Mouse (Mus musculus): ENCODE measurements around the gene Alg5. TPM values are rescaled to one million over a fixed set of nuclear protein-coding genes. Genes with fewer than 3 reads are reported as not detected.
A peak's percentile ranks its signal among the peaks of the same experiment; 100 is the strongest.
"Not testable (repeated sequence)": the region's sequence is repeated elsewhere in the genome, so short reads cannot be mapped to it uniquely, and the experiment has no call there.

Gene Alg5
- polyA plus RNA-seq, 1 experiment from 2014 or later, result 45.7 TPM

GRCm38 (mm10) chr3:54745799-54746198 is 10.5 kb downstream of the Alg5 start:
- no peaks in the 10 kb centered on the region for H3K9me3 ChIP-seq (replicated peaks)
- no peaks in the 10 kb centered on the region for H3K27me3 ChIP-seq (replicated peaks)
- peaks cover 94% of the 10 kb centered on the region for H3K36me3 ChIP-seq
- H3K4me2 ChIP-seq, result no peak overlapping the region
- H3K9ac ChIP-seq (replicated peaks), result no peak overlapping the region
- ATAC-seq (ENCODE audit: low FRiP score), result peak; percentile 31; the same call in 1 of the 2 replicates
- H3K27ac ChIP-seq (replicated peaks), result no peak overlapping the region
- H3K4me3 ChIP-seq (replicated peaks), result no peak overlapping the region
- 70% methylated on average over 5 of the region's 5 CpGs for whole genome bisulfite sequencing
- H3K4me1 ChIP-seq, result no peaks in the 10 kb centered on the region

GRCm38 (mm10) chr3:54753411-54753810 is 18.1 kb downstream of the Alg5 start:
- Histone ChIP-seq H3K36me3 (peaks cover 30% of the 10 kb centered on the region), H3K4me2 (no peak overlapping the region), H3K4me3 (replicated peaks) (no peak overlapping the region), H3K9me3 (replicated peaks) (no peaks in the 10 kb centered on the region), H3K4me1 (peaks cover 23% of the 10 kb centered on the region), H3K9ac (replicated peaks) (no peak overlapping the region), H3K27ac (replicated peaks) (no peak overlapping the region), H3K27me3 (replicated peaks) (no peaks in the 10 kb centered on the region)
- WGBS, result 82% methylated on average over 4 of the region's 4 CpGs
- ATAC-seq (ENCODE audit: low FRiP score), result no peak

GRCm38 (mm10) chr3:54755145-54756041 is 20.1 kb downstream of the Alg5 start, which contains the start of gene Smad9:
Smad9 (plus strand) TSS chr3:54755582.
- peak within 1 kb of the TSS; percentile 100 for H3K4me2 ChIP-seq
- peaks cover 10% of the 10 kb centered on the region for H3K36me3 ChIP-seq
- ATAC-seq (ENCODE audit: low FRiP score), result peak; percentile 85
- no peaks in the 10 kb centered on the region for H3K27me3 ChIP-seq (replicated peaks)
- under 1% methylated on average over 48 of the region's 66 CpGs for WGBS
- H3K4me3 ChIP-seq (replicated peaks), result peak within 1 kb of the TSS; percentile 74
- peaks cover 23% of the 10 kb centered on the region for H3K4me1 ChIP-seq
- H3K27ac ChIP-seq (replicated peaks), result peak within 1 kb of the TSS; percentile 52; the same call in 1 of the 2 replicates
- no peaks in the 10 kb centered on the region for H3K9me3 ChIP-seq (replicated peaks)
- H3K9ac ChIP-seq (replicated peaks), result peak within 1 kb of the TSS; percentile 83

GRCm38 (mm10) chr3:54756058-54756457 is 20.7 kb downstream of the Alg5 start:
- Histone ChIP-seq H3K4me3 (replicated peaks) (peak overlapping the region; percentile 74), H3K4me1 (peaks cover 23% of the 10 kb centered on the region), H3K36me3 (peaks cover 5% of the 10 kb centered on the region), H3K4me2 (peak overlapping the region; percentile 100), H3K9me3 (replicated peaks) (no peaks in the 10 kb centered on the region), H3K27ac (replicated peaks) (0 out of 2 replicates have a peak overlapping the region, but pooled peaks have one; percentile 52), H3K9ac (replicated peaks) (peak overlapping the region; percentile 83), H3K27me3 (replicated peaks) (no peaks in the 10 kb centered on the region)
- ATAC-seq (ENCODE audit: low FRiP score), result peak; percentile 70; the same call in 1 of the 2 replicates
- 3% methylated on average over 11 of the region's 11 CpGs for WGBS

GRCm38 (mm10) chr3:54757446-54757845 is 22.1 kb downstream of the Alg5 start:
- no peaks in the 10 kb centered on the region for H3K27me3 ChIP-seq (replicated peaks)
- no peak overlapping the region for H3K27ac ChIP-seq (replicated peaks)
- H3K36me3 ChIP-seq, result no peaks in the 10 kb centered on the region
- H3K4me3 ChIP-seq (replicated peaks), result no peak overlapping the region
- peaks cover 23% of the 10 kb centered on the region for H3K4me1 ChIP-seq
- 88% methylated on average over 8 of the region's 8 CpGs for WGBS
- no peak overlapping the region for H3K9ac ChIP-seq (replicated peaks)
- no peak overlapping the region for H3K4me2 ChIP-seq
- no peaks in the 10 kb centered on the region for H3K9me3 ChIP-seq (replicated peaks)
- no peak for ATAC-seq (ENCODE audit: low FRiP score)

- no peak overlapping the region for H3K27ac ChIP-seq (replicated peaks)
- no peak for ATAC-seq (ENCODE audit: low FRiP score)
These were observed 23.9 kb downstream of the Alg5 start for GRCm38 (mm10) chr3:54759211-54759610.

GRCm38 (mm10) chr3:54760321-54761115 is 25.2 kb downstream of the Alg5 start:
- no peak overlapping the region for H3K27ac ChIP-seq (replicated peaks)
- no peak overlapping the region for H3K9ac ChIP-seq (replicated peaks)
- H3K9me3 ChIP-seq (replicated peaks), result no peaks in the 10 kb centered on the region
- H3K27me3 ChIP-seq (replicated peaks), result no peaks in the 10 kb centered on the region
- H3K4me3 ChIP-seq (replicated peaks), result no peak overlapping the region
- H3K4me2 ChIP-seq, result no peak overlapping the region
- no peak for ATAC-seq (ENCODE audit: low FRiP score)
- WGBS, result 57% methylated on average over 15 of the region's 15 CpGs
- H3K36me3 ChIP-seq, result no peaks in the 10 kb centered on the region
- H3K4me1 ChIP-seq, result peaks cover 15% of the 10 kb centered on the region

More at GRCm38 (mm10) chr3:54759211-54759610, 23.9 kb downstream of the Alg5 start:
- Histone ChIP-seq H3K36me3 (no peaks in the 10 kb centered on the region), H3K27me3 (replicated peaks) (no peaks in the 10 kb centered on the region), H3K4me1 (peaks cover 23% of the 10 kb centered on the region), H3K9me3 (replicated peaks) (no peaks in the 10 kb centered on the region), H3K9ac (replicated peaks) (no peak overlapping the region), H3K4me3 (replicated peaks) (no peak overlapping the region), H3K4me2 (no peak overlapping the region)
- 81% methylated on average over 9 of the region's 9 CpGs for WGBS

GRCm38 (mm10) chr3:54761258-54761657 is 25.9 kb downstream of the Alg5 start:
- Histone ChIP-seq H3K27me3 (replicated peaks) (no peaks in the 10 kb centered on the region), H3K9me3 (replicated peaks) (no peaks in the 10 kb centered on the region), H3K4me2 (no peak overlapping the region), H3K27ac (replicated peaks) (no peak overlapping the region), H3K36me3 (no peaks in the 10 kb centered on the region), H3K4me1 (peaks cover 8% of the 10 kb centered on the region), H3K4me3 (replicated peaks) (no peak overlapping the region), H3K9ac (replicated peaks) (no peak overlapping the region)
- no peak for ATAC-seq (ENCODE audit: low FRiP score)
- WGBS, result 74% methylated on average over 1 of the region's 1 CpGs

GRCm38 (mm10) chr3:54764418-54764817 is 29.1 kb downstream of the Alg5 start:
- peak; percentile 82 for ATAC-seq (ENCODE audit: low FRiP score)
- 68% methylated on average over 18 of the region's 18 CpGs for WGBS
- Histone ChIP-seq H3K4me1 (no peaks in the 10 kb centered on the region), H3K9me3 (replicated peaks) (no peaks in the 10 kb centered on the region), H3K36me3 (no peaks in the 10 kb centered on the region), H3K4me2 (peak overlapping the region; percentile 36), H3K4me3 (replicated peaks) (peak overlapping the region; percentile 13), H3K27ac (replicated peaks) (no peak overlapping the region), H3K9ac (replicated peaks) (no peak overlapping the region), H3K27me3 (replicated peaks) (no peaks in the 10 kb centered on the region)

GRCm38 (mm10) chr3:54765521-54765920 is 30.2 kb downstream of the Alg5 start:
- not testable (repeated sequence) for H3K27me3 ChIP-seq (replicated peaks); H3K36me3 ChIP-seq; H3K9me3 ChIP-seq (replicated peaks); H3K4me1 ChIP-seq; H3K27ac ChIP-seq (replicated peaks); H3K9ac ChIP-seq (replicated peaks); H3K4me3 ChIP-seq (replicated peaks); ATAC-seq (ENCODE audit: low FRiP score); H3K4me2 ChIP-seq
- 89% methylated on average over 6 of the region's 6 CpGs for WGBS

- Histone ChIP-seq H3K4me2 (no peak overlapping the region), H3K4me1 (no peaks in the 10 kb centered on the region), H3K36me3 (no peaks in the 10 kb centered on the region), H3K27me3 (replicated peaks) (no peaks in the 10 kb centered on the region), H3K27ac (replicated peaks) (no peak overlapping the region), H3K9ac (replicated peaks) (no peak overlapping the region), H3K9me3 (replicated peaks) (no peaks in the 10 kb centered on the region), H3K4me3 (replicated peaks) (no peak overlapping the region)
- 81% methylated on average over 14 of the region's 14 CpGs for WGBS
- ATAC-seq (ENCODE audit: low FRiP score), result no peak
These were observed 30.7 kb downstream of the Alg5 start for GRCm38 (mm10) chr3:54766034-54766433.
